Mouse (Mus musculus): ENCODE measurements around the gene Pbx1.
A peak's percentile ranks its signal among the peaks of the same experiment; 100 is the strongest.

Gene Pbx1

GRCm38 (mm10) chr1:168344262-168344661 is 87.8 kb downstream of the Pbx1 start:
- DNase-seq (ENCODE audit: low read depth, low spot score) = no peak

- no peak for DNase-seq (ENCODE audit: low read depth, low spot score)
Measured at GRCm38 (mm10) chr1:168342269-168342668, 89.8 kb downstream of the Pbx1 start.

DNA sequence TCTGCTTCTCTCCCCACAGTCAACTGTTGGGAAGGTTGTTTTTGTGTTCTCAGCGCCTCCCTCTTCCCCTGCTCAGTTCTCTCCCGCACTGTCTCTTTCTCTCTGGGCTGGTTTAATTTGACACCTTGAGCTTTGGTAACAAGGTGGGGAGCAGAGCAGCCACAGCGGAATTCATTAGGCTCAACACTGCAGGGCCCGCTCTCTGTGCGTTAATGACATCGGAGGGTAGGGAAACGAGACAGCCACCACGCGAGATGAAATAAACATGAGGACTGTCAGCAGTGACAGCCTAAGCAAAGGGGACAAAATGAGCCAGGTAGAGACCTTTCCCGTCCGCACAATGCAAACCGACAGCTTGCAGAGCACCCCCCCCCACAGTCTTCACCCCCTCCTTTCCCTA is 90.2 kb downstream of the Pbx1 start:
- no peak for DNase-seq (ENCODE audit: low read depth, low spot score)

- no peak for DNase-seq (ENCODE audit: low read depth, low spot score)
Measured at GRCm38 (mm10) chr1:168341368-168341767, 90.7 kb downstream of the Pbx1 start.

DNA sequence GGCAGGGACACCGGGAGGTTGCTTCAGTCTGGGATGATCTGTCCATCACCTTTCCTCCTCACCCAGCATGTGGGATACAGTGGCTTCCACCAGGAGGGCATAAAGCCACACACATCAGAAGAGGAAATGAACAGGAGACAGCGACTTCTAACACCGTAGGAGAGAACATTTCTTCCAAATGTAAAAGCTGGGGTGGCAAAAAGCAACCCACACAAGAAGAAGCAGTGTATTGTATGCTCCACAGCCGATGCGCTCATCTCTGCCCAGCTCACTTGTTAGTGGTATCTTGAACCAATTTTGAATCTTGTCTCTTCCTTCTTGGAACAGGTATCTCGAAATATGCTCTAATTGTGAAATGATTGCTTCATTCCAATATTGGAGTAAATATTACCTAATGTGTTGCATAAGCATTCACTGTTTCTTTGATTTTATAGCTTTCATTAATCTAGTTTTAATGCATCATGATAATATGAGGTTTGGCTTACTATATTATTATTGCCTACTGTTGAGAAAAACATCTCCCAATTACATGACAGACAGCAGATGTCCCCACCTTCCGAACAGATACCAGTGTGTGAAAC is 95.7 kb downstream of the Pbx1 start:
- DNase-seq (ENCODE audit: low read depth, low spot score) = no peak

GRCm38 (mm10) chr1:168334831-168335574 is 97.1 kb downstream of the Pbx1 start:
- DNase-seq (ENCODE audit: low read depth, low spot score) = peak; percentile 35

GRCm38 (mm10) chr1:168332056-168332455 is 100.0 kb downstream of the Pbx1 start:
- DNase-seq (ENCODE audit: low read depth, low spot score) = no peak

DNA sequence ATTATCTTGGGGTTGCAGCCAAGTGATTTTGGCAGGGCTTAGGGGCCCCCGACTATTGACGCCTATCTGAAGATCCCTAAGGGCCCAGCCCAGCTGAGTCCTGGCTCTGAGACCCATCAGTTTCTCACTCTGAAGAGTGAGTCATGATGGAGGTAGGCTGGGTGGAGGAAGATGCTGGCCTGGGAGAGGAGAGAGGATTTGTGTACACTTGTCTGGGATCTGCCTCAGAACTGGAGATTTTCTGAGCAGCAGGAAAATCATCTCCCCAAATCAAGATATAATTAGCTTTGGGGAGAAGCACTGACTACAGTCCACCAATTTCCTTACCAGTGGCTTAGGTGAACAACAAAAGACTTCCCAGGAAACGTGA is 103.8 kb downstream of the Pbx1 start:
- no peak for DNase-seq (ENCODE audit: low read depth, low spot score)

DNA sequence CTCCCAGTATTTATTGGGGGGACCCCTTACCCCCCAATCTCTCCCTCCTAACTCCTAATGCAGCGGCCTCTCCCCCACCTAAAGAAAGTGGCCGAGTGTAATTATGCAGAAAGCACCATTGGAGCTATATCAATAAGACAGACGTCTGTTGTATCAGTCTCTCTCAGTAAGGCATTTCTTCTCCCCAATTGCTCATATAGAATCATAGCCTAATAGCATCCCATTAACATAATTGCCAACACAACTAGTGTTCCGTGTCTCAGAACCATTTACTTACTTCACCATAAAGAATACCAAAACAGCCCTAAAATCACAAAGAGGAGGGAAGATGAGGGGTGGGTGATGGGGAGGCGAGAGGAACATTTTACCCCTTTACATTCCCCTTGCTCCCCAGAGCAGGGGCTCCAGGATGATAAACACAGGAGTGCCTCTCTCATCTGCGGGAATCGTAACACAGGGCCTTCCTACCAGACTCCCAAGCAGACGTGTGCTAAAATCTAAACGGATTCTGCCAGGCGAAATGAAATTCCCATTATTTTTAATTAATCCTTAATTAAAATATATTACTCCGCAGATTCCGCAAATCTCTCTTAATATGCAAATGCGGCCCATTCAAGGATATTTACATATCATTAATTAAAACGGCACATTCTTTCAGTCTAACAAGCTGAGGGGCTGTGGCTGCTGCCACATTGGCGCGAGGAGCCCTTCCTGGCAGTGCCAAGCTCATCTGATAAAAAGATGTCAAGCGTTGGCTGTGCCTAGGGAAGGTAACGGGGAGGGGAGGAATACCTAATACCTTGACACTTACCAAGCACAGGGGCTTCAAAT is 104.5 kb downstream of the Pbx1 start:
- DNase-seq (ENCODE audit: low read depth, low spot score) = no peak

- no peak for DNase-seq (ENCODE audit: low read depth, low spot score)
Measured at GRCm38 (mm10) chr1:168325786-168326185, 106.3 kb downstream of the Pbx1 start.

DNA sequence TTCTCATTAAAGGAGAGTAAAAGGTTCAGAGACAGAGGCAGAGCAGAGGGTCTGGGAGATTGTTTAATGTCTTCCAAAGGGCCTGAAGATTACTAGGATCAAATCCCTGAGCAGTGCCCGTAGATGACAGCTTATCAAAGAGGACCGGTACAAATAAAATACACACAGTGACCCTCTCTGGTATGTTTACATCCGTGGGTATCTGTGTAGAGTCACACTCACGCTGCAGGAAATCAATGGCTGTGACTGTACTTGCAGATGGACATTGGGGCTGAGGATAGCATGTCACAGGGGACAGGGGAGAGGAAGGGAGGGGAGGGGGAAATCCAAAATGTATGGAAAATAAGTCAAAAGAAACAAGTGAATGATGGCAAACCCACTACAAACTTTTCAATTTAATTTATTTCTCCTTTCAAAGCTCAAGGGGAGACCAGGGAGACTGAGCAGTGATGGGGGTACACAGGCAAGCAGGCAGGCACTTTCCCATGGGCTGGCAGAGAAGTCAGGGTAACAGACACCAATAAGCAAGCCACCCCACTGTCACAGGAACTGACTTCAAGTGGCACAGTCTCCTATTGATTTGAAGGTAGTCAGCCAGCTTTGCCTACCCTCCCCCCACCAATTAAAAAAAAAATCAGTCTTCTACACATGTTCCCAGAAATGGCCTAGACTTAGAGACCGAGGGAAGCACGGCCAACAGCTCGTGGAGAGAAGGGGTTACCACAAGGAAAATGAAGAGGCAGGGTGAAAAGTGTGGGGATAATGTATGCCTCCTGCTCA is 107.6 kb downstream of the Pbx1 start:
- no peak for DNase-seq (ENCODE audit: low read depth, low spot score)

GRCm38 (mm10) chr1:168323436-168324108 is 108.5 kb downstream of the Pbx1 start:
- no peak for DNase-seq (ENCODE audit: low read depth, low spot score)

- peak; percentile 31 for DNase-seq (ENCODE audit: low read depth, low spot score)
Measured at GRCm38 (mm10) chr1:168322892-168323291, 109.2 kb downstream of the Pbx1 start.

GRCm38 (mm10) chr1:168319695-168320094 is 112.4 kb downstream of the Pbx1 start:
- no peak for DNase-seq (ENCODE audit: low read depth, low spot score)

DNA sequence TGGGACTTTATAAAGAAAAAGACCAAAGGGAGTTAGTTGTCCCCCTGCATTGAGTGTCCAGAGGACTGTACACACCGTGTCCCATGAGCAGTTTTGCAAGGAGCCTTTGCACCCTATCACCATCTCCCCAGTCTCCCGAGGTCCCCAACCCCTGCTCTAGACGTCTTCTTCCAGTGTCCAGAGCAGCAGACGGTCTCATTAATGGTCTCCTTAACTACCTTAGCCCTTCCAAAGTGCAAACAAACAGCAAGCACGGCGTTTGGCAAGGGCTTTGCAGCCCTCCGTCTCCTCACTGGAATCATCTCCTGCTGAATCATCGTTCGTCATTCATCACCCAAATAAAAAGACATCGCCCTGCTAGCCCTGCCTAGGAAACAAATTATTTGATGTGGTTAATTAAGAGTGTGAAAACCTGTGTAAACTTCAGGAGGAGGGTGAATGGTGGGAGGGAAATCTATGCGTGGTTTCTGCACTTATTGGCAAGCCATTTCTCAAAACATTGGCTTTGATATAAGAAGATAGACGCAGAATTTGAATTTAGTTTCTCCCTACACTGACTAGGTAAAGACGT is 113.1 kb downstream of the Pbx1 start:
- DNase-seq (ENCODE audit: low read depth, low spot score) = no peak

GRCm38 (mm10) chr1:168313772-168314171 is 118.3 kb downstream of the Pbx1 start:
- no peak for DNase-seq (ENCODE audit: low read depth, low spot score)

- DNase-seq (ENCODE audit: low read depth, low spot score) = peak; percentile 22
Measured at GRCm38 (mm10) chr1:168312710-168313447, 119.2 kb downstream of the Pbx1 start.

GRCm38 (mm10) chr1:168309101-168309521 is 123.0 kb downstream of the Pbx1 start:
- no peak for DNase-seq (ENCODE audit: low read depth, low spot score)

DNA sequence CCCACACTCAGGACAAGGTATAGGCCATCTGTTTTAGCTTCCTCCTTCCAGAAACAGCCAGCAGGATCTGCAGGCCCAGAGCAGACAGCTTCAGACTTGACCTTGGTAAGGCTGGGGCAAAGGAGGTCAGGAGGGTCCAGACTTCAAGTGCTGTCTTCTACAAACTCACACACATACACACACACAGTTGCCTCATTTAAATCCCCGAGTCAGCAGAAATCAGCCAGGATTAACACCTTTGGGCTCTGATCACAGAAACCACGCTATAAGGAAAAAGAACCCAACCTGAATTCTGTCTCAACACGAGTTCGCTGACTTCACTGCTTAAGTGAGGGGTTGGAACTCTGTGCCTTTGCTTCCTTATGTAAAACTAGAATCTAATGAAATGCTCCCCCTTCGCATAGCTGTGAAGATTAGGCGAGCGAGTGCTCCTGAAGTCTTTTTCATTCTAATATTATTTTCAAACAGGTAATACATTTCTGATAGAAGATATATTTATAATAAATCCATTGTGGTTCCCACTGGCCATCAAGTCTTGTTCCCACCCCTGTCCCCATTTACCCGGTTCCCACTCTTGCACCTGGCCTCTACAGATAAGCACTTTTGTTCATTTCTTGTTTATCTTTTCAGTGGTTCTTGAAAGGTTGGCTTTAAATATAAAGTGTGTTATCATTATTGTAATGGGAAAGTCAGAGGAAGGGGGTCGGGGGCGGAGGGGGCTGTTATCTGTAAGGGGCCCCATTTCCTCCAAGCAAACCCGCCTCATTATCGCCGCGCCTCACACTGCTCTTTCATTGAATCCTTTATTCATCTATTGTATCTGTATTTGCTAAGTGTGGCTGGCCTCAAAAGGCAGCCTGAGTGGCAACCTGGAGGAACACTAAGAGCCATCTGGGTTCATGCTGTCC is 124.5 kb downstream of the Pbx1 start:
- DNase-seq (ENCODE audit: low read depth, low spot score) = no peak

Data from R1 (cell line).